Mouse (Mus musculus) embryonic facial prominence, embryonic 11.5 days (tissue): ENCODE data around the gene Lancl1. TPM values are rescaled to one million over a fixed set of nuclear protein-coding genes. Genes with fewer than 3 reads are reported as not detected.

Experiments used
- ATAC-seq: fragments of 200-750 bp; cut with Nextera tagmentation; replicated peaks from 2 replicates; pipeline ENCODE4 v1.8.0; 2017; ENCODE audit warnings: low read depth; ENCODE audit not compliant: insufficient number of reproducible peaks, low FRiP score, low TSS enrichment
- DNase-seq: peaks from one replicate; pipeline ENCODE4 v3.0.0-alpha.2; 2015; ENCODE audit warnings: low spot score
- H3K27ac ChIP-seq: fragments of 300-500 bp; sonication (generic); replicated peaks from 2 replicates; pipeline ENCODE4 v1.5.1; 2014; ENCODE audit warnings: mild to moderate bottlenecking, low read depth, low read length, control low read depth
- H3K27me3 ChIP-seq: fragments of 300-500 bp; sonication (generic); 2 replicates; pipeline ENCODE4 v1.6.1; 2014; ENCODE audit warnings: mild to moderate bottlenecking, low read length, moderate library complexity, mixed read lengths; ENCODE audit not compliant: control insufficient read depth, insufficient read depth
- H3K36me3 ChIP-seq: fragments of 300-500 bp; sonication (generic); replicated peaks from 2 replicates; pipeline ENCODE4 v1.6.1; 2014; ENCODE audit warnings: low read depth, mild to moderate bottlenecking, low read length, moderate library complexity, mixed read lengths; ENCODE audit not compliant: control insufficient read depth, insufficient read depth
- H3K4me1 ChIP-seq: fragments of 300-500 bp; sonication (generic); 2 replicates; pipeline ENCODE4 v1.6.1; 2014; ENCODE audit warnings: low read length, mixed read lengths; ENCODE audit not compliant: control insufficient read depth, insufficient read depth
- H3K4me2 ChIP-seq: fragments of 300-500 bp; sonication (generic); 2 replicates; pipeline ENCODE4 v1.6.1; 2014; ENCODE audit warnings: low read depth, mild to moderate bottlenecking, control low read depth, low read length, moderate library complexity
- H3K4me3 ChIP-seq: fragments of 300-500 bp; sonication (generic); 2 replicates; pipeline ENCODE4 v1.5.1; 2014; ENCODE audit warnings: low read depth, low read length, control low read depth
- H3K9ac ChIP-seq: fragments of 300-500 bp; sonication (generic); replicated peaks from 2 replicates; pipeline ENCODE4 v1.6.1; 2014; ENCODE audit warnings: mild to moderate bottlenecking, control low read depth, low read length
- H3K9me3 ChIP-seq: fragments of 300-500 bp; sonication (generic); replicated peaks from 2 replicates; pipeline ENCODE4 v1.6.1; 2016; ENCODE audit warnings: mild to moderate bottlenecking, low read length, inconsistent platforms, mixed read lengths; ENCODE audit not compliant: control insufficient read depth
- WGBS: fragments of 180-500 bp; shearing (Covaris S2); extraction: QIAGEN DNeasy Blood & Tissue Kit; methylation state at CpG from one replicate; pipeline ENCODE4 v1.1.7; 2014; 5-methylcytosine and 5-hydroxymethylcytosine counted together
- polyA plus RNA-seq: library from polyadenylated mRNA; unstranded; fragments of >200 nt; fragmentation: Nextera tagmentation; extraction: Ambion mirVana; gene quantifications from 2 replicates; pipeline ENCODE4 v1.2.1, GENCODE M21; 2014

Gene Lancl1
- polyA plus RNA-seq, 1 experiment from 2014 or later, result 96.5 TPM

DNA sequence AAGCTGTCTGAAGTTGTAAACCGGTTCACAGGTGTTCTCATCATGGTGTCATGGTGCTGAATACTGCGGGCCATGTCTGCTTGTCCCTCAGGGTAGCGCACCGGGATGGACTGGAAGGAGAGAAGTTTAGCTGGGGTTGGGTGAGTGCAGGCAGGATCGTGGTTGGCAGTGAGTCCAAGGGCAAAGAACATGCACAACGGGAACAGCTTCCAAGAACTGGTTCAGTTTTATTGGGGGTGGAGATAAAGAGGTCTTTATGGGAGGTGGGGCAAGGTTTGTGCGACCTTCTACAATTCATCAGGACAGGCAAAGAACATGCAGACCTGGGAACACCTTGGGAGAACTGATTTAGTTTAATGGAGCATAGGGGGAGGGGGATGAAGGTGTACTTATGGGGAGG is 17.1 kb upstream of the Lancl1 start:
- no peak for DNase-seq
- Histone ChIP-seq H3K4me1 (no peaks in the 10 kb centered on the region), H3K36me3 (no peaks in the 10 kb centered on the region), H3K27ac (no peak overlapping the region), H3K4me3 (no peak overlapping the region), H3K27me3 (no peaks in the 10 kb centered on the region), H3K4me2 (no peak overlapping the region), H3K9me3 (no peaks in the 10 kb centered on the region), H3K9ac (no peak overlapping the region)
- 85% methylated on average over 7 of the region's 7 CpGs for WGBS
- no peak for ATAC-seq

DNA sequence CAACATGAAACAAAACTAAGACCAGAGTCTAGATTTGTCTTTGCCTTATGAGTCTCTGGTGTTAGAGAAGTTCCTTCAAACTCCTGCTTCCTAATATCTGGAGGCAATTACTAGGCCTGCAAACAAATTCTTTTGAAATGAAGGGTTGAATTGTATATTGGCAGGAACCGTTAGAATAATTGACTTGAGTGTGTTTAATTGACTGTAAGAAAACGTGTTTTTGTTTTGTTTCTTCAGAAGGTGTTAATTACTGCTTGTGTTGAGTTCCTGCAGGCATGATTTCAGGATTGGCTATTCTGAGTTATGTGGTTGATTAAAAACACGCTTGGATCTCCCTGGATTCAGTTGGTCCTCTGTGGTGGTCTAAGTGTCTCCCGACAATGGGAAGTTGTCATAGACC is 14.0 kb upstream of the Lancl1 start:
- Histone ChIP-seq H3K4me3 (no peak overlapping the region), H3K36me3 (no peaks in the 10 kb centered on the region), H3K9me3 (no peaks in the 10 kb centered on the region), H3K4me2 (no peak overlapping the region), H3K9ac (no peak overlapping the region), H3K27me3 (no peaks in the 10 kb centered on the region), H3K27ac (no peak overlapping the region), H3K4me1 (no peaks in the 10 kb centered on the region)
- WGBS, result 39% methylated on average over 4 of the region's 4 CpGs
- ATAC-seq, result no peak
- DNase-seq, result no peak

DNA sequence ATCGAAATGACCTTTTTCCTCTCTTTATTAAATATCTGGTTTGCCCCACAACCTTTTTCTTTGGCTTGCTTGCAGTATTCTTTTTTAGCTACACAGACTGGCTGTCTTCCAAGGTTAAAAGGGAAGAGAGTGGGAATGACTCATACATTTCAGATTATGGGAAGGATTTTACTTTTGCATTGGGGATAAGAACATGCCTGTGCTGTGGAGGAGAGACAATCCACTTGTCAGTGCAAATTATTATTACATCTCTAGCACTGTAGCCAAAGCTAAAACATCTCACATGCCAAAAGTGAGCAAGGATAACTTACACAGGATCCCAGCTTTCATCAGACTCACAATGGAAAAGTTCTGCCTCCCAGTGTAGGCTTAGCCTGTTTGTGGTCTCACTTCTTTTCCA is 10.9 kb upstream of the Lancl1 start:
- DNase-seq, result no peak
- Histone ChIP-seq H3K9ac (no peak overlapping the region), H3K36me3 (no peaks in the 10 kb centered on the region), H3K27me3 (no peaks in the 10 kb centered on the region), H3K4me2 (no peak overlapping the region), H3K4me1 (no peaks in the 10 kb centered on the region), H3K27ac (no peak overlapping the region), H3K9me3 (no peaks in the 10 kb centered on the region), H3K4me3 (no peak overlapping the region)
- ATAC-seq, result no peak
- 69% methylated on average over 1 of the region's 1 CpGs for WGBS

- H3K9me3 ChIP-seq, result no peaks in the 10 kb centered on the region
- H3K9ac ChIP-seq, result no peak overlapping the region
- no peak overlapping the region for H3K4me2 ChIP-seq
- no peak for ATAC-seq
- H3K27ac ChIP-seq, result no peak overlapping the region
- WGBS, result 78% methylated on average over 4 of the region's 4 CpGs
- no peak overlapping the region for H3K4me3 ChIP-seq
- no peaks in the 10 kb centered on the region for H3K36me3 ChIP-seq
- H3K4me1 ChIP-seq, result no peaks in the 10 kb centered on the region
- no peak for DNase-seq
- H3K27me3 ChIP-seq, result no peaks in the 10 kb centered on the region
Measured at GRCm38 (mm10) chr1:67048696-67049095, 10.0 kb upstream of the Lancl1 start.

DNA sequence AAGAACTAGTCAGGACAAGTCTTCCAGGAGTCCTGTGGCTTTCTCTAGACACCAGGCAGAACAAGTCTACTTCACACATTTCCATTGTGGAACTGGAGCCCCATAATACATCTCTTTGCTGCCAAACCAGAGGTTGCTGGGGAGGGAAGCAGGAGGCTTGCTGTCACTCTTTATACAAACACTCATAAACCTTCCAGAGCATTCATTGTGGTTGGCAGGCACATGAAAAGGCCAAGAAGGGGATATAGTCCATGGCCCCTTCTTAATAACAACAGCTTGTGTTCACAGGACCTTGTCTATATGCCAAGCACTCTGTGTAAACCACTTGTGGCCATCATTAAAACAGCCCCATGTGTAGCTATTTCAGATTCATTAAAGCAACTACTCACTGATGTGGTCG is 6.4 kb upstream of the Lancl1 start:
- Histone ChIP-seq H3K9me3 (no peaks in the 10 kb centered on the region), H3K27ac (no peak overlapping the region), H3K4me3 (no peak overlapping the region), H3K4me1 (no peaks in the 10 kb centered on the region), H3K9ac (no peak overlapping the region), H3K27me3 (no peaks in the 10 kb centered on the region), H3K36me3 (no peaks in the 10 kb centered on the region), H3K4me2 (no peak overlapping the region)
- DNase-seq (no peak), ATAC-seq (no peak)
- 37% methylated on average over 1 of the region's 1 CpGs for WGBS

DNA sequence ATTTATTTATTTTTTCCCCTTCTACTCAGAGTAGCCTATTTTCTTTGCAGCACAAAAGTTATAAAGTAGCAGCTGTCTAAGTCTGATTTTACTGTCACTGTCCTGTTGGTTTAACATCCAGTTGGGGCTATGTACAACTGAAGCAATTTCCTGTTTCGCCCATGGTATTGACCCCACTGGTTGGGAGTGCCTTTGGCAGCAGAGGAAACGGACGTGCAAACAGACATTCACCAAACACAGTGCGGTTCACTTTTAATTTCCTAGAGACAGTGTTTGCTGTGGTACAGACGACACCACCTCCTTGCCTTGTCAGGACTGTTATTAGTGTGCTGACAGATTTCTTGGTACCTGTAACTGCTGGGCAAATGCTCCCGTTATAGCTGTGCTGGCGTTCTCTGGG is 3.9 kb upstream of the Lancl1 start:
- no peaks in the 10 kb centered on the region for H3K27me3 ChIP-seq
- WGBS, result 69% methylated on average over 7 of the region's 7 CpGs
- no peaks in the 10 kb centered on the region for H3K36me3 ChIP-seq
- no peak overlapping the region for H3K4me3 ChIP-seq
- no peaks in the 10 kb centered on the region for H3K4me1 ChIP-seq
- no peaks in the 10 kb centered on the region for H3K9me3 ChIP-seq
- no peak for DNase-seq
- no peak overlapping the region for H3K27ac ChIP-seq
- H3K4me2 ChIP-seq, result no peak overlapping the region
- no peak for ATAC-seq
- no peak overlapping the region for H3K9ac ChIP-seq

- H3K27me3 ChIP-seq, result no peaks in the 10 kb centered on the region
- DNase-seq (peak; percentile 11), ATAC-seq (no peak)
- H3K9ac ChIP-seq, result peak overlapping the region; percentile 1
- no peak overlapping the region for H3K27ac ChIP-seq
- peak overlapping the region; percentile 95 for H3K4me3 ChIP-seq
- no peaks in the 10 kb centered on the region for H3K9me3 ChIP-seq
- peak overlapping the region; percentile 32 for H3K4me2 ChIP-seq
- H3K36me3 ChIP-seq, result no peaks in the 10 kb centered on the region
- WGBS, result 5% methylated on average over 5 of the region's 5 CpGs
- H3K4me1 ChIP-seq, result no peaks in the 10 kb centered on the region
Measured at GRCm38 (mm10) chr1:67039083-67039482, 411 bp upstream of the Lancl1 start.

DNA sequence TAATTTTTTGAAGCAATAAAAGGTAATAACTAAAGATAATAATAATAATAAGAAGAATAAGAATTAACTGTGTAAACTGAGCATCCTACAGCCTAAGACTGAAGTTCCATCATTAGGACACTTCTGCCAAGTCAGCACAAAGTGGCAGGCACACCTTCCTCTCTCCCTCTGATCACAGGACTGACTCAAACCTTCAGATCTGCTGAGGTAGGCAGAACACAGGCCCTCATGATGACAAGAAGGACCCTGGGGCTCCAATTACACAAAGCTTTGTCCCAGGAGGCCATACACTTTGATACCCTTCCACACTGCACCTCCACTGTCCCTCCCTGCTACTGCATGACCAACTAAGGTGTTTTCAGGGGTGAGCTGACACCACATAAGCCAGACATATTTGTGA is 1.5 kb downstream of the Lancl1 start:
- H3K4me3 ChIP-seq, result no peak overlapping the region
- no peaks in the 10 kb centered on the region for H3K9me3 ChIP-seq
- no peak overlapping the region for H3K9ac ChIP-seq
- no peaks in the 10 kb centered on the region for H3K4me1 ChIP-seq
- no peaks in the 10 kb centered on the region for H3K36me3 ChIP-seq
- H3K27me3 ChIP-seq, result no peaks in the 10 kb centered on the region
- no peak for DNase-seq
- no peak for ATAC-seq
- no peak overlapping the region for H3K4me2 ChIP-seq
- no peak overlapping the region for H3K27ac ChIP-seq

- no peaks in the 10 kb centered on the region; the same call in 1 of the 2 replicates for H3K36me3 ChIP-seq
- 91% methylated on average over 7 of the region's 7 CpGs for WGBS
- no peak for DNase-seq
Measured at GRCm38 (mm10) chr1:67033278-67033677, 5.4 kb downstream of the Lancl1 start.

More at GRCm38 (mm10) chr1:67033278-67033677, 5.4 kb downstream of the Lancl1 start:
- Histone ChIP-seq H3K4me1 (no peaks in the 10 kb centered on the region), H3K4me2 (no peak overlapping the region), H3K27ac (no peak overlapping the region), H3K27me3 (no peaks in the 10 kb centered on the region), H3K9ac (no peak overlapping the region), H3K9me3 (no peaks in the 10 kb centered on the region), H3K4me3 (no peak overlapping the region)
- no peak for ATAC-seq
